ENCODE assay signal across 7 mouse cellular contexts in the genomic region with DNA sequence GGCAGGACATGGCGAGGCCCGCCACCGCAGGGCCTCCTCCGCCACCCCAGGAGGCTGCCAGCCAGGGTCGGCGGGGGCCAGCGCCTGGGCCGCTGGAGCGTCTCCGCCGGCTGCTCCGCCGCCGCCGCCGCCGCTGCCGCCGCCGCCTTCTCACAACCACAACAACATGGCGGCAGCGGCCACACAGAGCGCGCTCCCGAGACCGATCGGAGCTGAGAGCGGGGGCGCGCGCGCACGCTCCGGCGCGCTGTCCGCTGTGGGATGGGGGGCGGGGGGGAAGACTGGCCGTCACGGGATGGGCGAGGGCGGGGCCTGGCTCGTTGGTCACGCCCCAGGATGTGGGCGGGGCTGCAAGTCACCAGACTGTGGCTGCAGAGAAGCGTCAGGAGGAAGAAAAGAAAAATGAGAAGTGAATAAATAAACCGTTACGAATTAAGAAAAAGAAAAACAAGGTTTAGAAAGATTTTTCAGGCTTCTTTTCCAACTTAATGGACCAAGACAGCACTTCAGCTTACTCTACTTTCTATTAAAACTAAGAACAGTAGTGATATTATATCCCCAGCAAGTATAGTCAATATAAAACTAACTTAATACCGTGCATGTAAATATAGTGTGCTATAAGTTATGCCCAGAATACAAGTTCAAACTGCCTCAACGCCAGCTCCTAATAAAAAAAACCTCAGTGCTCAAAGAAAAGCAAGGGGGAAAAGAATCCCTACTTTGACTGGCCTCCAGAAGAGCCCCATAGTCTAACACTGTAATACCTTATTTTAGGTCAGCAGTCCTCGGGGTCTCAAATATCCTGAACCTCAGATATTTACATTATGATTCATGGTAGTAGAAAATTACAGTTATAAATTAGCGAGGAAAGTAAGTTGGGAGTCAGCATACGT. TPM values are rescaled to one million over a fixed set of nuclear protein-coding genes. Genes with fewer than 3 reads are reported as not detected.
DNase-seq lines count a peak whose midpoint lies in the region; ATAC-seq lines count a peak whose summit lies in the region.

TSS of gene Mtmr3 (minus strand) at position 256 of the 893 bp plus-strand sequence.

- H3K4me2 ChIP-seq in intestine, embryonic 15.5 days (replicated peaks): peak within 1 kb of the TSS; percentile 56

- no peaks in the 10 kb centered on the region for H3K9me3 ChIP-seq in intestine, embryonic 15.5 days
- H3K9me3 ChIP-seq in midbrain, embryonic 10.5 days (replicated peaks): no peaks in the 10 kb centered on the region

- H3K27me3 ChIP-seq in intestine, embryonic 15.5 days (replicated peaks): no peaks in the 10 kb centered on the region
- H3K27me3 ChIP-seq in midbrain, embryonic 10.5 days (ENCODE audit: low read depth, poor library complexity, severe bottlenecking): no peaks in the 10 kb centered on the region

- peak within 1 kb of the TSS; percentile 89 for H3K27ac ChIP-seq in intestine, embryonic 15.5 days
- peak within 1 kb of the TSS; percentile 98 for H3K27ac ChIP-seq in midbrain, embryonic 10.5 days (replicated peaks)

- peak; percentile 95 to 97 for DNase-seq in adrenal gland, adult 18-20 months (ENCODE audit: low spot score in 2 of 2)
- DNase-seq in embryo, embryonic 11 days: peak; percentile 99
- DNase-seq in gastrocnemius, postnatal 36 days: peak; percentile 96 to 97
- peak; percentile 91 to 95 for DNase-seq in left cerebral cortex, postnatal 25 days (ENCODE audit: low spot score in 2 of 2)
- DNase-seq in midbrain, embryonic 10.5 days (ENCODE audit: low spot score): peak; percentile 96
- peak; percentile 90 for DNase-seq in right cerebral cortex, postnatal 4 days

- peak; percentile 97 for ATAC-seq in intestine, embryonic 15.5 days

- H3K36me3 ChIP-seq in intestine, embryonic 15.5 days: no peaks in the 10 kb centered on the region
- H3K36me3 ChIP-seq in midbrain, embryonic 10.5 days: no peaks in the 10 kb centered on the region

- intact Hi-C loops in gastrocnemius, postnatal 36 days (cut with DNase I): no loop called here
- intact Hi-C loops in left cerebral cortex, postnatal 25 days (cut with DNase I): loop anchor here (5.0 kb wide), 1 partner anchor 42 kb away; the partner anchor contains the start of gene Ascc2

- peak within 1 kb of the TSS; percentile 86 for H3K9ac ChIP-seq in intestine, embryonic 15.5 days

- peak within 1 kb of the TSS; percentile 90 for H3K4me3 ChIP-seq in intestine, embryonic 15.5 days (replicated peaks)
- H3K4me3 ChIP-seq in midbrain, embryonic 10.5 days: peak within 1 kb of the TSS; percentile 98

- H3K4me1 ChIP-seq in intestine, embryonic 15.5 days (replicated peaks): peaks cover 3% of the 10 kb centered on the region; the same call in 1 of the 2 replicates
- peaks cover 18% of the 10 kb centered on the region for H3K4me1 ChIP-seq in midbrain, embryonic 10.5 days

- WGBS in intestine, embryonic 15.5 days: 5% methylated on average over 41 of the region's 53 CpGs
- WGBS in midbrain, embryonic 10.5 days: 5% methylated on average over 51 of the region's 53 CpGs

RNA-seq across cellular contexts. Expression of gene Mtmr3, which starts in this region (rescaled TPM):
- total RNA-seq in adrenal gland, adult 18-20 months (2021): 10 to 100 TPM; 49.5 to 60.5 TPM
- 10 to 100 TPM; 42.5 to 43.2 TPM for total RNA-seq in gastrocnemius, postnatal 36 days (2021)
- polyA plus RNA-seq in intestine, embryonic 15.5 days (2015; fragmentation: Nextera tagmentation; extraction: Ambion mirVana): 20.5 and 21.7 TPM in 2 replicates
- total RNA-seq in left cerebral cortex, postnatal 25 days (2021): 10 to 100 TPM; 66.0 to 68.7 TPM
- polyA plus RNA-seq in midbrain, embryonic 10.5 days (2016; fragmentation: Nextera tagmentation; extraction: Ambion mirVana): 27.0 and 31.2 TPM in 2 replicates

Comparison
In these comparisons a context has a peak if more than half of its experiments do, and no peak if none do; other contexts are left out.
1. Peak in every context shown above with its lines: DNase-seq, ATAC-seq, H3K4me3 ChIP-seq and H3K27ac ChIP-seq.